Mouse (Mus musculus): ENCODE measurements around the gene Cpd.

The Cpd gene

DNA sequence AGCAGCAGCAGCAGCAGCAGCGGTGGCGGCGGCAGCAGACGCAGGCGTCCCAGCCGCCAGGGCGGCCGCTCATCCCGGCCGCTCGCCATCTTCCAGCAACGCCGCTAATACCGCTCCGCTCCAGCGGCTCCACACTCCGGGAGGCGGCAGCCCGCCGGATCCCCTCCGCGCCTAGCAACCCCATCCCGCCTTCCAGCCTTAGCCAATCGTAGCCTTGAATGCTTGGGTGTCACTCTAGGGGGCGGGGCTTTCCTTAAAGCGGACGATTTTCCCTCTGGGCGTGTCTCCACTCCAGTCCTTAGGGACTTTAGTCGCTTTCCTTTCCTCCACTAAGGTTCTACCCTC lies at the start of gene Cpd:
TSS of gene Cpd (minus strand) at position 141 of the 345 bp plus-strand sequence.
- peak; percentile 99 for DNase-seq (ENCODE audit: low read depth)

DNA sequence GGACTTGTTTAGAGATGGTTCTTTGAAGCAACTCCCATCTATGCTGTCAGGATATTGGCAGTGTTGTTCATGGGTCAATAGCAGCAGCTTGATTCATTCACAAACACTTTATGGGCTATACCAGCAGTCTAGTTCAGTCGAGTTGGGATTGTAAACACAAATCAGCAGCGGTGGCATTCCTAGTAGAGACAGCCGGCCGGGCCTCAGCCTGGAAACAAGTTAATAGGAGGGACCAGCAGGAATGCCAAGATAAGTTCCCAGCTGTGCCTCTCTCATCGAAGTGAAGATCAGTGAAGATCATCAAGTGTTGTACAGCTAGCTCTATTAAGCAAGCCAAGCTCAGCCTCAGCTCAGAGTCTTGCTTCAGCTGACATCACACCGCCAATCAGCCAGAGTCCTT lies 49.5 kb upstream of the Cpd start:
- DNase-seq (ENCODE audit: low read depth): no peak

DNA sequence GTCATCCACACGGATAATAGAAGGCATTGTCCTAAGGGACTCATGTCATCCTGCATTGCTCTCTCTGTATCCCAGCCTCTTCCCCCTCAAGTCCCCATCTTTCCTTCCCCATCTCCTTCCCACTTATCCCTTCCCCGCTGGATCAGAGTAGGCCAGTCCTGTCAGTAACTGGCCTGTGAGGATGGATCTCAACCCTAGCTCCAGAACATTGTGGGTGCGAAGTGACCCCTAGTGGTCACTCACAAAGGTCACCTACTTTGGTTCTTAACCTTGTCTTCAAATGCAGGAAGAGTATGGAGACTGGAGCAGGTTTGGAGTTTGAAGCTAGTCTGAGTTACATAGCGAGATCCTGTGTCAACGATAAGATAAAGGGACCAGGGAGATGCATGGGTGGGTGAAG lies 47.4 kb upstream of the Cpd start:
- peak; percentile 88 for DNase-seq (ENCODE audit: low read depth)

DNA sequence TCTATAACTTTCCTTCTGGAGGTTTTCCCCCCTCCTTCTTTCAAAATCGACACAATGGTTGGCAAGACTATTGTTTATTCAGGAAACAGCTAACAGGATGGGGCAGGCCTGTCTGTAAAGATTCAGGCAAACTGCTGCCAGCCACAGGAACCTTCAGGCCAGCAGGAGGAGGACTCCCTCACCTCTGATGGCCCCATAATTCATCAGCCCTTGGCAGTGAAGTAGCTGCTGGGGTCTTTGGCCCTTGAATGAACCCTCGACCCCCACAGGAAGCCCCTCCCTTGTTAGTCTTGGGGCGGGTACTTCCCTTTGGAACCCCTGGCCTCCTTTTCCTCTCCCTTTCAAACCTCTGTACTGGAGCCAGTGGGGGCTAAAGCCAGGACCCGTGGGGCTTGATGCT lies 46.8 kb upstream of the Cpd start:
- DNase-seq (ENCODE audit: low read depth): no peak

DNA sequence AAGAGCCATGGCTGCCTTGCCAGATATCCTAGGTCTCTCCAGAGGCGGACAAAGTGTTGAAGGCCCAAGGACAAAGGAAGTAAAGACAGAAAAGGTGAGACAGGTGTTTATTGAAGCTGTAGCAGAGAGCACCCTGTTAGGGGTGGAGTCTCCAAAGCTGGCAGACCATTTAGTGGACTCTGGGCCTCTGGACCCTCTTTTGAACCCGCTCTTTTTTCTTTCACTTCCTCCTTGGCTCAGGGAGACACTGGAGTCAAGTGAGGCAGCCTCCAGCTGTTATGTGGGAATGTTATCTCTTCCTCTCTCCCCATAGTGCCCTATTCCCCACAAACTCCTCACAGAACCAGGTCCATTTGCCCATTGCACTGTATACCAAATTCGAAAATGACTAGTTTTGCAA lies 46.2 kb upstream of the Cpd start:
- no peak for DNase-seq (ENCODE audit: low read depth)

DNA sequence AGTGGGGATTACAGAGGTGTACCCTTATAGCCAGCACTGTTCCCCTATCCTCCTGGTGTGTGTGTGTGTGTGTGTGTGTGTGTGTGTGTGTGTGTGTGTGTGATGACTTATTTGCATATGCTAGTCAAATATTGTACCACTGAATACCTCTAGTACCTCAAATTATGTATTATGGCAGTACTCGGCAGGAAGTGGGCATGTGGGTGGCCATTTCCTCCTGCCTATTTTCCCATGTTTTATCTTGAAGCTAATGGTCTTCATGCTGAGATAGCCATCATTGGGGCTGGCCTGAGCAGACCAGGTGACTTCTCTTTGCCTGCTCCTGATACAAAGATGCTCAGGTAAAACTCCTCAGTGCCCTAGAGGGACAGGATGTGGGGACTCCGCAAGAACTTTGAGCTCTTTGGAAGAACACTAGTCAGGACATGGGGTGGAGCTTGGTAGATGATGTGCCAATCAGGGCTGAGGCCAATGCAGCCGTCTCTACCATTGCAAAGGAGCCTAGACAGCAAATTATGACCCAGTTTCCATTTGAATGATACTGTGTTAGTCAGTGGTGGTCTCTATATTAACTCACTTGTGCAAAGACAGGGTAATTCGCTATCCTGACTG lies 45.0 kb upstream of the Cpd start:
- no peak for DNase-seq (ENCODE audit: low read depth)

DNA sequence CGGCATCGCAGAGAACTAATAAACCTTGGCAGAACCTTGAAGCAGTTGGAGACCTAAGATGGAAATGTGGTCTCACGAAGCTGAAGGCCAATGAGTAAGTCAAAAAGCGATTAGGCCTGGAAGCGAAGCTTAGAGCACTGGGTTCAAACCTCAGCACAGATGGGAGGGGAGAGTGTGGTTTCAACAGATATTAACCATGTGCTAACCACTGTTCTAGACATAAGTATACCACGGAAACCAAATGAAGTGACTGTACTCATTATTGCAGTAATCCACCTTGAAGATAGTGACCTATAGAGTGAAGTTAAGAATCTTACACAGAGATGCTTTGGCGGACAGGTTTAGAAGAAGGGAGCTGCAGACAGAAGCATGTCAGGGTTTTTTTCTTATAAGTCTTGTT lies 44.4 kb upstream of the Cpd start:
- no peak for DNase-seq (ENCODE audit: low read depth)

DNA sequence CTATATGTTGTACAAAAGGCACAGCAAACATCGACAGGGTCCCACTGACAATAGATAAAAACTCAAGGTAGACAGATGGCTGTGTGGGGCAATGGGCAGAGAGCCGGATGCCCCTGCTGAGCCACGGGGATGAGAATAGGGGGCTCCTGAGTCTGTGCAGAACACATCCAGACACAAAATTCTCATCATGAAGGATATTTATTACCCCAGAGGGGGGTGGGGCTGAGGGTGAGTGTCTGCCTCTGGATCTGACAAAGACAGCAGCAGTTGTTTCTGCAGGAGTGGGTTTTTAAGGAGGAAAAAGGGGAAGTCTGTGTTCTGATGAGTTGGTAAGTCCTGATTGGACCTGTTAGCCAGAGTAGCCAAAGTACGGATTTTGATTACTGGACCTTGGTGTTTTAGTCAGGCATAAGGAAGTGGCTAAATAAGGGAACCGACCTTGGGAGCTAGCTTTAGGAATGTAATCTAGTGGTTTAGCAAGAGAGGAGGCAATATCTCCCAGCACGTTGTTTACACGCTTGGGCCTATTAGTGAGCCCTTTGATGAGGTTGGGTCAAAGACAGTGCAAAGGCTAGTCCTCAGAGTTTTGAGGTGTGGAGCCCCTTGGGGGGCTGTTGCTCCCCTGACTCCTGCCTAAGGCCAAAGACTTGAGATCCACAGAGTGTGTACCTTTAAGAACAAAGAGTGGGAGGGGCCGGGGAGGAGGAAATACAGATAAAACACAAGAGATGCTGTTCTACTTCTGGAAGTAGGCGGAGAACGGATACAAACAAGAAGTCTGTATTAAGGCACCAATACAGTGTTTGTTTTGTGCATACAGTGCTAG lies 42.7 kb upstream of the Cpd start:
- DNase-seq (ENCODE audit: low read depth): no peak

DNA sequence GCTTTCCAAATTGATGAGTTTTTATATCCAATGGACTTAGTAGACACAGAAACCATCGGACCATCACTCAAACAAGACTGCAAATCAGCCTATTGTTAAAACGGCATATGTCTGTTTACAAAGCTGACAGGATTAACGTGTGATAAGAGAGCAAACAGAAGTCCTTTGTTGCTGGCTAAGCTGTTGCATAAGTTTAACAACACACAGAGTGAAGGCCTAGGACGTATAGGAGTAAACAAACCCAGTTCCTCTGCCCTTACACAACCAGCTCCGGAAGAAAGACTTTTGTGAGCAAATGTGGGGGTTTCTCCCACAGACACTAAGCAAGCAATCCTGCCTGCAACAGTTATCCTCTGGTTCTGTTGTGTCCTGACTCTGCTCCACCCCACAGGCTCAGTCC lies 37.6 kb upstream of the Cpd start:
- no peak for DNase-seq (ENCODE audit: low read depth)

DNA sequence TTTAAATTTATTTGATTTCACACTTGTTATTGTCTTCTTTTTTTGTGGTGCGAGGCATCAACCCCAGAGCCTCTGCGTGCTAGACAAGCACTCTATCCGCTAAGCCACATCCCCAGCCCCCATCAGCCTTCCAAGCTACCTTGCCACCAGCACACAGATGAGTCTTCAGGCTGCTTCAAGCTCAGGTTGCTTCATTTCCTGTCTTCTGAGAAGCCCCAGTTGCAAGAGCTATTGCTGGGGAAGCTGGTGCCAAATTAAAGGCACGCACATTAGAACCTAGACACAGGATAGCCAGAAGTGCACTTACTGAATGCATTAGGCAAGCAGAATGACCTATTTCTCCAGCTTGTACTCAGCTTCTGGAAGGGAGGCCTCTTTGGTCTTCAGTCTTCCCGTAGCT lies 33.0 kb upstream of the Cpd start:
- no peak for DNase-seq (ENCODE audit: low read depth)

DNA sequence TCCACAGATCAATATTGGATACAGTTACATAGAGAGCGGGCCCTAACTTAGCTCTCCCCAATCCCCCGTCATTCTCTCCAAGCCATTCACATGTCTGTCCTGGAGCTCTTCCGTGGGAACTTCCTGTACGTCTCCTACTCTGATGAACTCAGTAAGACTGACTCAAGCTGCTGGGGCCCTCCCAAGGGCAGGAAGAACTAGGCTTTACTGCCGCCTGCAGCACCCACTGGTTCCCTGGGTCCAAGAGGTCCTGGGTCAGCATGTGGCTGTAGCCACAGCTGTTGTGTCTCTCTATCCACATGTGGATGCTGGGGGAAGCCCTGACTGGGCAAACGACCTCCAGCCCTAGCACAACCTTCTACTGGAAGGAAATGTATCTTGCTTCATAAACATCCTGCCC lies 27.9 kb upstream of the Cpd start:
- DNase-seq (ENCODE audit: low read depth): no peak

DNA sequence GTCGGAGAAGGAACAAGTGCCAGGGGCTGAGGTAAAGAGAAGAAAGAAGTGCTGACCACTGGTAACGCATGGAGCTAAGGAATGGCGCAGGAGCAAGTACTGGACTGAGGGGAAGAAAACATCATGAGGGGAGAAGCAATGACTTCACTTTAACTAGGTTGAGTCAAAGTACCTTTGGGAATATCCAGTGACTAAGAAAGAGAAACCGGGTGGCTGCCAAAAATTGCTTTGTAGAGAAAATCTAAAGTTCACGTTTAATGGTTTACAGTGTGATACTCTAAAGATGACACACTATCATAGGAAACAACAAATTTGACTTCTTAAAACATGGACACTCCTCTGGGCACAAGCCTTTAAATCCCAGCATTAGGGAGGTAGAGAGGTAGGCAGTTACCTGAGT lies 27.0 kb upstream of the Cpd start:
- DNase-seq (ENCODE audit: low read depth): peak; percentile 75

DNA sequence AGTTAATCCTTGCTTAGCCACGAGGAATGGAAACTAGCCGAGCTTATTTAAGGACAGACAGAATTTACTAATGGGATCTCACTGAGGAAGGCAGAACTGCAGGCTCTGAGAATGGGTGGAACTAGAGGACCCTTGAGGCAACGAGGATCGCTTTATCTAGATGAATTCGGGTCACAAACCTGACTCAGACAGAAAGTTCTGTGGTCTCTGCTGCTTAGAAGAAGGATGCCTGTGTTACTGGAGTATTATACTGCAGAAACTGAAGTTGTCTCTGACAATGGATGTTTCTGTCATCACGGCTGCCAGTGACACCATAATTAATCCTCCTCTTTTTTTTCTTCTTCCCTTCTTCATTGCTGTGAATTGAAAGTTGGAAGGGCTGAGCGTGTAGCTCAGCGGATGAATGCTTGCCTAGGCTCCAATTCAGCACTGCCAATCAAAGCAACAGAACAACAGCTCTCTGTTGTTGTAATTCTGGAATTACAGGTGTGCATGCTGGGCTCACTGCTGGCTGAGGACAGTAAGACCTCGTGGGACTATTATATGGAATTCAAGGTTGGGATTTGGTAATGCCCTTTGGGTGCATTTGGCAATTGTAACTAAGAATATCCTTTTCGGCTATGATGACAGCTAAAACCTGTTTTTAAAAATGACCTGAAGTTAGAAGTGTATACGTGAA lies 25.9 kb upstream of the Cpd start:
- no peak for DNase-seq (ENCODE audit: low read depth)

DNA sequence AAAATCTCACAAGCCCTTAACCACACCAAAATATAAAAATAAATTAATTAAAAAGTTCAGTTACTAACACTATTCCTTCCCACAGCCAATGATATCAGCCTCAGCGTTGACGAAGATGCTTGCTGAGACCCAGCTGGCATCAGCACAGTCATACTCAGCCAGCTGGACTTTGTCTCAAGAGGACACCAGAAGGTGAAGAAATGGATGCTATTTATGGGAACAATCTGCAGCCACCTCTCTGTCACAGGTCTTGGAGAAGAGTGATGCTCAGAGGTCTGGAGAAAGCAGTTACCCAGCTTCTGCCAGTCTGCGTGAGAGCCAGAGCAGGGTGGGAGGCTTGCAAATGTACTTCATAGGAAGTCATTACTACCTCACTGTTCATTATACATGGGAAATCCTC lies 14.4 kb upstream of the Cpd start:
- no peak for DNase-seq (ENCODE audit: low read depth)

DNA sequence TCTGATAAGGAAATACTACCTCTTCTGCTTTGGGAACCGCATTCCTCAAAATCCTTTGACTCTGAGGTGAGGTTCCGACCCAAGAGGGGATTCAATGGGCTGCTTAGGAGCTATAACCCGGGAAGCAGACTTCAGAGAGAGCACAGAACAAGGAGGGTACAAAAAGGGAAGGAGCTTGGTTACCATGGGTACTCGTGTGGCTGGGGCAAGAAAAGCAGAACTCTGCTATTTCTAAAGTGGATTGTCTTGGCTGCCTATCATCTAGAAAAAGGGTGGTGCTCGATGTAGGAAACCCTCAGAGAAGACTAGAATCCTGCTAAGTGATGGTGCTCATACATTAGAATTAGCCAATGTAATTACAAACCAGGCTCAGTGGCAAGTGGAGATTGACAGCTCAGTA lies 12.4 kb upstream of the Cpd start:
- DNase-seq (ENCODE audit: low read depth): no peak

DNA sequence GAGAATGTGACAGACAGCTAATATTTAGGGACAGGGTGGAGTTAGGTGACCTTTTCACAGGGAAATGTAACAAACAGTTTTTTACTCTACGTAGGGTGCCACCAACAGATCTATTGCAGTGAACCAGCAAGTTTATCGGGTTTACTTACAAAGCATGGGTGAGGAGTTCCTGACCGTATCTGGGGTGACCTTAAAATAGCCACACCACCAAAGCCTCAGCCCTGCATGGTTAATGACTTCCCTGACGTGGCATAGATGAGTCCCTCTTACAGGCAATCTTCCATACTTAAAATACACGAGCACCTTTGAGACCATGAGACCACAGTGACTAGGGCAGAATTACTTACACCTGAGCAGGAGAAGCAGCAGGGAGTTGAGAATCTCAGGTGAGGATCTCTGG lies 12.0 kb upstream of the Cpd start:
- DNase-seq (ENCODE audit: low read depth): no peak

DNA sequence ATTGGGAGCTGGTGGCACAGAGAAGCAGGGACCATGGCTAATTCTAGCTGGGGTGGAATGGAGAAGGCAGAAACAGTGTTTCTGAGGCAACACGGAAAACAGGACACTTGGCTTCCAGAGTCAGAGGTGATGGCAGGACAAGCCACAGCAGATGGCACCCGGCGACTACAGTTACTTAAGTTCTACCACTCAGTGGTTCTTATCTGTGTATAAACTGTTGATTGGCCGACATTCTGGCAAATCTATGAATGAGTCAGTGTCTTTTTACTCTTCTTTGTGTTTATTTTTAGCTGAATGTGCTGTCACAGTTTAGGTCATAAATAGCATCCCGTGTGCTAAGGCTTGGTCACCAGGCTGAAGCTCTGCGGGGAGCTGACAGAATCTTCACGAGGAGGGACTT lies 10.3 kb upstream of the Cpd start:
- peak; percentile 49 for DNase-seq (ENCODE audit: low read depth)

DNA sequence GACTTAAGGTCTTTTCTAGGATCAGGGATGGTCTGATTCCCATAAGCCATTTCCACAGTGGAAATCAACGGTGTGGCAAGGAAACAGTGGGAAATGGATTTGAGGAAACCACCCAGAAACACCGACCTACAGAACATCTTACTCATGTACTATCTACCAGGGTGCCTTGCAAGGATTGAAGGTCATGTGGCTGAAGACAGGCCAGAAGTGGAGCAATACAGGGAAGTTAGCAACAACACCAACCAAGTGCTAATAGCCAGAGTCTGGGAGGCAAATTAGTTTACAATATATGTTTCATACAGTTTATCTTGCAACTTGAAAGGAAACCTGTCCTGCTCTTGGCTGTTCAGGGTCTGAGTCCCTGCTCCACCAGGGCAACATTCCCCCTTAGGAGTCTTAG lies 9.8 kb upstream of the Cpd start:
- no peak for DNase-seq (ENCODE audit: low read depth)

DNA sequence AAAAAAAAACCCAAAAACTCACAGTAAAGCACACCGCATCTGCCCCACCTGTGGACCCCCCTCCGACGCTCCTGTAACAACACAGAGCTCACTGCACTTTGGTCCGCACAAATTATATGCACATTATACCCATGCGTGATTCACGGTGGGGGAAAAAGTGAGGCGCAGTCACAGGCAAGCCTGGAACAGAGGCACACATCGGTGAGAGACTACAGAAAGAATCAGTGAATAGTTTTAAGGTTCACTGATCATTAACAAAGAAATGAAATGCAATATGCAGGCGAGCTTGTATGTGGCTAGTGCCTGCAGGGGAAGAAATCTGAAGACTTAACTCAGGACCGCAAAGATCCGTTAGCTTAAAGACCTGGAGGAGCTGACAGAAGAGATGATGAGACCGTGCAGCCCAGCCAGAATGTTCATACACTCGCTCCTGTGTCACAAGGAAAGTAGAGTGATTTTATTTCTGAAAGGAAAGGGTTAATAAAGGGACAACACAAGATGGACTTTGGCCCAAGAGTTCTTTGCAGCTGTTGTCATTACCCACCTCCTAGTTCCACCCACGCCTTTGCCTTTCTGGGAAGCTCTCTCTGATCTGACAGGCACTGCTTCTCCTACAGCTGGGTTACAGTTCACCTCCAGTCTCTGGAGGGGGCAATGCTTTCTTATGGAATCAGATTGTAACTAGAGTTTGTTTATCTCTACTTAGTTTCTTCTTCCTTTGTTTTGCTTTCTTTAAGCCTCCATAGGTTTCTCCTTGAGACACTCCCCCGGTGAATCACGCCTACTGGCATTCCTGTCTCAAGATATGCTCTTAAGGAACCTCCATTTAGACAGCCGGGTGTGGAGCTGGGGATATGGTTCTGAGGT lies 7.9 kb upstream of the Cpd start:
- DNase-seq (ENCODE audit: low read depth): peak; percentile 66

DNA sequence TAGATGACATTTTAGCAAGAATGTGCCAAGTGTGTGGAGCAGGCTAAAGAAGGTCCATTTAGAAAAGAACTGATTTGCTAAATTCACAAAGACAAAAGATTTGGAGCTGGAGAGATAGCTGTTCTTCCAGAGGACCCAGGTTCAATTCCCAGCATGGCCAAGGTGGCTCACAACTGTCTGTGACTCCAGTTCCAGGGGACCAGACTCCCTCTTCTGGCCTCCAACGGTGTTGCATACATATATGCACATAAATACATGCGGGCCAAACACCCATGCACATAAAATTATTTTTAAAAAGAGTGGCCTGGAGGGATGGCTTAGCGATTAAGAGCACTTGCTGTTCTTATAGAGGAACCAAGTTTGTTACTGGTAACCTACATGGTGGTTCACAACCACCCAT lies 4.7 kb upstream of the Cpd start:
- peak; percentile 31 for DNase-seq (ENCODE audit: low read depth)

DNA sequence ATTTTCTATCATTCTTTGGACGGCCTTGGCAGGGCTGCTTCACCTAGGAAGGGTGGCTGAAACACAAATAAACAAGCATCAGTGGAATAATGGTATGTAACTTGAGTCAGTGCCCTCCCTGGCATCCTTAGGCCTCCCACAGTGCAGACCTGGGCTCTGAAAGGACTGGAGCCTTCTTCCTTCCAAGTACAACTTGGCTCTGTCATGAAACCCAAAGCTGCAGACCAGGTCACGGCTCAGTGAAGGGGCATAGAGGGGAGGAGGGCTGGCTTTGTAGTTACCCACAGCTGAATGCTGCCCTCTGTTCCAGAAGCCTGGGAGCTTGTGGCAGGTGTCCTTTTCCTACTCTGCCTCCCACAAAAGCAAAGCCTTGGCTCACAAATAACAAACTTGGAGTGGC lies 2.8 kb upstream of the Cpd start:
- DNase-seq (ENCODE audit: low read depth): no peak

DNA sequence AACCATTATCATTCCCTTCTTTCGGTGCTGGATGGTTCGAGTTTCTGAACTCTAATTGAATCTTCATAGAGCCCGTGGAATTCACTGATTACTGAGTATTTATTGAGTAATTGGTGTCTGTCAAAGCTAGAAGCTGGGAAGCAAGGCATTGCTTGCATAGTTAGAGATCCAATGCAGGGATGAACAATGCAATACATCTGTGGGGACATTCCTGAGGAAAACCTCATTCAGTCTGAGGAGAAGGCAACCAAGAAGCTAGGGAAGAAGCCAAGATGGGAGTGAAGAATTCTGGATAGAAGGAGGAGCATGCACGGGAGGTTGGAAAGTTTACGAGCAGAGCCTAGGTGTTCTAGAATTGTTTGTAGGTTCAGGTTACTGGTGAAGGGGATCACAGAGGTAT lies 1.3 kb upstream of the Cpd start:
- no peak for DNase-seq (ENCODE audit: low read depth)

DNA sequence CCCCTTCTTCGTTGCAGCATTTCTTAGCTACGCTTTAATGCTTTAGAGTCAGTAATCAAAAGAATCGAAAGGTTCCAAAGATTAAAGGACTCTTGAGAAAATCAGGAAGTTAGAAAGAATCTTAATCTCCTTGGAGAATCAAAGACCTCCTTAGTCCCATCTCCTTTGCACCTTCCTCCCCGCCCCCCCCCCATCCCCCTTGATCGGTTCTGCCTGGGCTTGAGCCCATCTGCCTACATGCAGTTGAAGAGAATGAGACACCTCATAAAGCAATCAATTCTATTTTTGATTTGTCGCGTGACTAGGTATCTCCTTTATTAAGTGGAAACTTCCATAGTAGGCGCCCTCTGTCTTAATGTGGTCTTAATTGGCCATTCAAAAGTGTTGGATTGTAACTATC lies 536 bp upstream of the Cpd start:
- DNase-seq (ENCODE audit: low read depth): no peak
